Mouse (Mus musculus) neural tube, embryonic 13.5 days (tissue): ENCODE data around the gene Rab3ip. TPM values are rescaled to one million over a fixed set of nuclear protein-coding genes. Genes with fewer than 3 reads are reported as not detected.

ENCODE experiments used
- ATAC-seq: fragments of 200-750 bp; cut with Nextera tagmentation; 2 replicates; pipeline ENCODE4 v1.8.0; 2017; ENCODE audit warnings: low read depth, mild to moderate bottlenecking, moderate TSS enrichment, moderate library complexity
- H3K27ac ChIP-seq: fragments of 300-500 bp; sonication (generic); replicated peaks from 2 replicates; pipeline ENCODE4 v1.5.1; 2015; ENCODE audit warnings: moderate library complexity, mild to moderate bottlenecking, inconsistent platforms
- H3K27me3 ChIP-seq: fragments of 300-500 bp; sonication (generic); 2 replicates; pipeline ENCODE4 v1.6.1; 2015; ENCODE audit warnings: mild to moderate bottlenecking, inconsistent platforms
- H3K36me3 ChIP-seq: fragments of 300-500 bp; sonication (generic); 2 replicates; pipeline ENCODE4 v1.6.1; 2015; ENCODE audit warnings: mild to moderate bottlenecking, inconsistent platforms
- H3K4me1 ChIP-seq: fragments of 300-500 bp; sonication (generic); replicated peaks from 2 replicates; pipeline ENCODE4 v1.6.1; 2015; ENCODE audit warnings: inconsistent platforms
- H3K4me2 ChIP-seq: fragments of 300-500 bp; sonication (generic); 2 replicates; pipeline ENCODE4 v1.6.1; 2015; ENCODE audit warnings: inconsistent platforms, mild to moderate bottlenecking, moderate library complexity
- H3K4me3 ChIP-seq: fragments of 300-500 bp; sonication (generic); 2 replicates; pipeline ENCODE4 v1.5.1; 2015; ENCODE audit warnings: mild to moderate bottlenecking, inconsistent platforms
- H3K9ac ChIP-seq: fragments of 300-500 bp; sonication (generic); 2 replicates; pipeline ENCODE4 v1.6.1; 2015; ENCODE audit warnings: moderate library complexity, mild to moderate bottlenecking, inconsistent platforms
- H3K9me3 ChIP-seq: fragments of 300-500 bp; sonication (generic); 2 replicates; pipeline ENCODE4 v1.6.1; 2016; ENCODE audit warnings: inconsistent platforms
- WGBS: fragments of 180-500 bp; shearing (Covaris S2); methylation state at CpG from one replicate; pipeline ENCODE4 v1.1.7; 2015; 5-methylcytosine and 5-hydroxymethylcytosine counted together
- polyA plus RNA-seq: library from polyadenylated mRNA; unstranded; fragments of >200 nt; fragmentation: Nextera tagmentation; extraction: Ambion mirVana; gene quantifications from 2 replicates; pipeline ENCODE4 v1.2.1, GENCODE M21; 2015

Gene Rab3ip
- 50.7 and 50.8 TPM in 2 replicates for polyA plus RNA-seq

DNA sequence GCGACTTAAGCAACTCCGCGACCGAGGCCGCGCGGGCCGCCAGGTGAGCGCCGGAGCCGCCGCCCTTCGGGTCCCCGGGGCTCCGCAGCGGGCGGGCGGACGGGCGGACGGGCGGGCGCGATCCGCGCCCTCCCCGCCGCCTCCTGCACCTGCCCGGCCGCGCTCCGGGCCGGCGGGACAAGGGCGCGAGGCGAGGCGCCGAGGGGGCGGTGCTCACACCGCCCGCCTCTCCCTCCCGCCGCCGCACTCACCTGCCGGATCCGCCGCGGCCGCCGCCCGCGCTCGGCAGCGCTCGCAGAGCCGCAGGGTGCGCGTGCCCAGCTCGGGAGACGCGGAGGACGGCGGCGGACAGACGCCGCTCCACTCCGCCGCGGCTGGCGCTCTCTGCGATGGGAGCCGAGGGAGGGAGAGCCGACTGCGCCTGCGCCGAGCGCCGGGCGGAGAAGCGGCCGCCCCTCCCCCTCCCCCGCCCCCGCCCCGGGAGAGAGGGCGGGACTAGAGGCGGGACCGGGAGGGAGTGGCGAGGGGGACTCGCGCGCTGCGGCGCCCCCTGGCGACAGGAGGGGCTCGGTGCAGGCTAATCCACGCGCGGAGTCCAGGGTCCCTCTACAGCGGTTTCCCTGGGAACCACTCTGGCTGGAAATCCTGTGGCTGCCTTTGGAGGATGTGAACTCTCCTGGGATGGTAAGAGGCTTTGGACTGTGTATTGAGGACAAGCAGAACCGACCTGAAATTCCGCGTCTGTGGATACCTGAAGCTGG lies at the start of gene Rab3ip:
TSS of gene Rab3ip (minus strand) at position 761 of the 761 bp plus-strand sequence.
- peak; percentile 94 for ATAC-seq
- H3K4me1 ChIP-seq: peaks cover 38% of the 10 kb centered on the region
- H3K27me3 ChIP-seq: no peaks in the 10 kb centered on the region
- no peaks in the 10 kb centered on the region for H3K36me3 ChIP-seq
- peak within 1 kb of the TSS; percentile 92 for H3K27ac ChIP-seq
- H3K9ac ChIP-seq: peak within 1 kb of the TSS; percentile 87
- H3K4me3 ChIP-seq: peak within 1 kb of the TSS; percentile 88
- H3K4me2 ChIP-seq: peak within 1 kb of the TSS; percentile 71
- no peaks in the 10 kb centered on the region for H3K9me3 ChIP-seq
- WGBS: under 1% methylated on average over 81 of the region's 103 CpGs

DNA sequence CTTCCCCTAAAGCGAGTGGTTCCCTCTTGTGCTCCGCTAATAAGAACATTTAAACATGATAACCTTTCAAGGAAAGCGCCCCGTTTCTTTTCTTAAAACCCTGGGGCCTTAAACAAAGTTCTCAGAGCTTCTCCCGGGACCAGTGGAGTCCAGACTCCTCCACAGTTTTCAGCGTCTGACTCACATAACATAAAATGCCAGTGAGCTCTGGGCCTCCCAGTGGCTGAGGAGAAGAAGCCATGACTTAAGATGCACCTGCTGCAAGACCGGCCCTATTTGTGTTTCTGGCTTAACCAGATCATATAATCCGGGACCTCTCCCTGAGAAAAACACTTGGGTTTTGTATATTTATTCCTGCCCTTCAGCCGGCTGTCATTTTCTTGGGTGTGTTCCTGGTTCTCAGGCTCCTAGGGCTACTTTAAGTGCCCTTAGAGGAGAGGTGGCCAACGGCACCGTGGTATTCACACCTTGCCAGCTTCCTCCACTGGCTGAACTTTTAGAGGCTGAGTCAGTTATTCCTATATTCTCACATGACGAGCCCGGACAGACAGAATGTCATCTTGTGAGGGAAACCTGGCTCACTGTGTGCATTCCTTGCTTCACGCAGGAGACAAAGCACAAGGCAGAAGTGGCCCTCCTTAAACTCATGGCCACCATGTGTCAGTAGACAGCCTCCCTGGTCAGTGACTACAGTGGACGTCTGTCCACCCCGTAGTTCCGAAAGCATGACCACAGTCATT lies 48.3 kb upstream of the Rab3ip start:
- WGBS: 87% methylated on average over 17 of the region's 17 CpGs
- Histone ChIP-seq H3K27me3 (no peaks in the 10 kb centered on the region), H3K9me3 (no peaks in the 10 kb centered on the region), H3K4me1 (no peaks in the 10 kb centered on the region), H3K4me2 (no peak overlapping the region), H3K9ac (no peak overlapping the region), H3K36me3 (no peaks in the 10 kb centered on the region), H3K27ac (no peak overlapping the region), H3K4me3 (no peak overlapping the region)
- no peak for ATAC-seq

DNA sequence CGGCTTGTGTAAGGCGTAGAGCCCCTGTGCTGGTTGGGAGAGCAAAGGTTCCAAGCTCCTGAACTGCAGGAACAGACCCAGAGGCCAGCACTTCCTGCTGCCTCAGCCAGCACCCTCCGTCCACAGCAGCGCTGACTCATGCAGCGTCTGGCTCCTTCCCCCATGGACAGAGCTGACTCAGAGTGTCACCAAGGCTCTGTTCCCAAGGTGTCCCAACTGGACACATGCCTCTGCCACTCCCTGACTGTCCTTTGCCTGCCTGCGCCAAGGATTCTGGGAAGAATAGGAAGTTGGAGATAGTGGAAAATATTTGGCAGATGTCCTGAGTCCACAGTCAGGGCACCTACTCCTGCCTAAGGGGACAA lies 45.6 kb upstream of the Rab3ip start:
- no peaks in the 10 kb centered on the region for H3K9me3 ChIP-seq
- no peak for ATAC-seq
- no peak overlapping the region for H3K4me2 ChIP-seq
- H3K36me3 ChIP-seq: no peaks in the 10 kb centered on the region
- H3K4me1 ChIP-seq: no peaks in the 10 kb centered on the region
- H3K27me3 ChIP-seq: no peaks in the 10 kb centered on the region
- no peak overlapping the region for H3K27ac ChIP-seq
- H3K4me3 ChIP-seq: no peak overlapping the region
- no peak overlapping the region for H3K9ac ChIP-seq
- WGBS: 72% methylated on average over 6 of the region's 6 CpGs

DNA sequence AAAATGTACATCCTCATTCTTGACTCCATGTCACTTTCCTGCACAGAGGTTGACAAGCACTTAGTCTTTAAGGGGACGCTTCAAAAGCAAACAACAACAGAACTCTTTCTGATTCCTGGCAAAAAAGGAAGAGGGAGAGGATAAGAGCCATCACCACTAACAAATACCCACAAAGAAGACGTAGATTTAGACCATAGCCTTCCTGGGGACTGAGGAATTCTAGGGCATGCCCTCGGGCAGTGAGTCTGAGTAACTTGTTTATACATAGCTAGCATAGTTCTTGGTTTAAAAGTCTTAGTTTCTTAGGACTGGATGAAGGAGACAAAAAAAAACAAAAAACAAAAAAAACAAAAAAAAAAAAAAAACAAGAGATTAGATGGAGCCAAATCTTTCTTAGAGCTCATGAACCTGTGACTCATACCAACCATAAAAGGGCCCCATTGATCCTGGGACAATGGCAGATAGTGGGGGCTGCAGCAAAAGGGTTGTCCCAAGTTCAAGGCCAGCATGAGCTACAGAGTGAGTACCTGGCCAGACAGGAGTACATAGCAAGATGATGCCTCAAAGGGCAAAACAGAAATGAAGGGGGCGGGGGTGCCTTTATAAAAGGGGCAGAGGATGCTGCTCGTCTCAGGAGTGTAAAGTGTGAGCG lies 45.1 kb upstream of the Rab3ip start:
- H3K9me3 ChIP-seq: no peaks in the 10 kb centered on the region
- 78% methylated on average over 6 of the region's 6 CpGs for WGBS
- no peak for ATAC-seq

DNA sequence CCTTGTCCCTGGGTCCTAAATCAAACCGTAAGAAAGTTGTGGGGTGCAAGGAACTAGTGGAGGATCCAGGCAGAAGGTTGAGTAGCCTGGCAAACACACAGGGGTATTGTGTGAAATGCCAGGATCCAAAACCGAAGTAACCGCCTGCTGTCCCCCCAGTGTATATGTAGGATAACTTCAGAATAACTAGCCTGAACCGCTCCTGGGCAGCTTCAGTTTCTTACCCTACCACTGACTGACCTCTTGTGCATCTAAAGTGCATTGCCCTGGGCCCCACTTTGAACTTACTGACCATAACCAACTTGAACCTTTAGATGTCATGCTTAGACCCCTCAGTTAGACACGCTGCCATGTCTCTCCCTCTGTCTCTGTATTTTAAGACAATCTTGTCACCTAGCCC lies 44.6 kb upstream of the Rab3ip start:
- Histone ChIP-seq H3K4me2 (no peak overlapping the region), H3K27ac (no peak overlapping the region), H3K4me1 (no peaks in the 10 kb centered on the region), H3K9ac (no peak overlapping the region), H3K4me3 (no peak overlapping the region), H3K9me3 (no peaks in the 10 kb centered on the region), H3K36me3 (no peaks in the 10 kb centered on the region), H3K27me3 (no peaks in the 10 kb centered on the region)
- WGBS: 92% methylated on average over 5 of the region's 5 CpGs
- no peak for ATAC-seq

More for the DNA sequence above, 45.1 kb upstream of the Rab3ip start:
- Histone ChIP-seq H3K4me1 (no peaks in the 10 kb centered on the region), H3K4me2 (no peak overlapping the region), H3K4me3 (no peak overlapping the region), H3K27me3 (no peaks in the 10 kb centered on the region), H3K27ac (no peak overlapping the region), H3K36me3 (no peaks in the 10 kb centered on the region), H3K9ac (no peak overlapping the region)

DNA sequence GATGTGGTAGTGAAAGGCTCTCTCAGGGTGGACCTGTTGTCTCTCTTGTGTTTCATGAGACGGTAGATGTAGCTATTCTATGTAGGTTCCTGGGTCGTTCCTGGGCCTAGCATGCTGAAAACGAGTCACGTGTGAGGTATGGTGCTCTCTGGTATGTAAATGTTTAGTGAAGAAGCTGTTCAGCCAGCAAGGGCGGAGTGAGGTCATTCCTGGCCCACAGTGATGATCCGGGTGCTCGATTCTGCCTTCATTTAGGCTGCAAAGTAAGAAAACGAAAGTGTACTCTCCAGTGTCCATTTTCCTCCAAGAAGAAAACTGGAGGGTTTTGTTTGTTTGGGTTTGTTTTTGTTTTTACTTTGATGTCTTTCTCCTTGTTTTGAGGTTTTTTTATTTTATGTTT lies 43.4 kb upstream of the Rab3ip start:
- Histone ChIP-seq H3K36me3 (no peaks in the 10 kb centered on the region), H3K9ac (no peak overlapping the region), H3K4me3 (no peak overlapping the region), H3K27ac (no peak overlapping the region), H3K27me3 (no peaks in the 10 kb centered on the region), H3K4me1 (no peaks in the 10 kb centered on the region), H3K4me2 (no peak overlapping the region), H3K9me3 (no peaks in the 10 kb centered on the region)
- WGBS: 90% methylated on average over 8 of the region's 8 CpGs
- ATAC-seq: no peak

DNA sequence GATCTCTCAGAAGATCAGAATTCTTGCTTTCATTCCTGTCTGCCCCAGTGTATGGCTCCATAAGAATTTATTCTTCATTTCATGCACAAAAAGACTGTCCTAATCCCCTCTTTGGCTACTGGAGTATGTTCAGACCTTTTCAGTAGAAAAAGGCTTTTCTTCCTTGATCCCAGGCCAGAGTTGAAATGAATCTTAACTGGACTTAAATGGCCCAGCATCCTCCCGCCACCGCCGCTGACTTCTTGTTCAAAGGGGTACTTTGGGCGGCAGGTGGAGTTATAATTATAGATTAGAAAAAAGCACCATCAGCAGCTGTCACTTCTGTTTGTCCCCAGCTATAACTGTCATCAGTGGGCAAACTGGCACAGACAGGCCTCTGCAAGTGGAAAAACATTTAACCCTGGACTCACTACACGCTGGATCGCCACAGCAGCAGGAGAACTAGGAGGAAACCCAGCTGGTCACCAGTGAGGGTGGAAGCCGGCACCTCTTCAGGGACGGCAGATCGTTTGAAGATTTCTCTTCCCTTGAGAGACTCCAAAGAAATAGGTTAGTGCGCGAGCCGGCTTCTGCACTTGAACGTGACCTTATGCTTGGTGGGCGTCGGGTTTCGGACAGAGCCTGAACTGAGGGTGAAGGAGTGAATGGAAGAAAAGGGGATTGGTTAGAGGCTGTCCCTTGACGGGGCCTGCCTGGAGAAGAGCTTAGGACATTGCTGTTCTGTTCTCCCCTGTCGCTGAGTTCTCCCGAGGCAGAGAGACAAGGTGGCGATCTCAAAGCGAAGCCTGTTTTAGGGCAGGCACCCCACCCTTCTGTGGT lies 35.9 kb upstream of the Rab3ip start, which contains the start of gene Best3:
TSS of gene Best3 (plus strand) at position 51 of the 819 bp plus-strand sequence.
- Histone ChIP-seq H3K27ac (0 out of 2 replicates have a peak within 1 kb of the TSS, but pooled peaks have one; percentile 20), H3K27me3 (no peaks in the 10 kb centered on the region), H3K9me3 (no peaks in the 10 kb centered on the region), H3K9ac (0 out of 2 replicates have a peak within 1 kb of the TSS, but pooled peaks have one; percentile 8), H3K4me2 (peak within 1 kb of the TSS; percentile 16; the same call in 1 of the 2 replicates), H3K4me3 (no peak within 1 kb of the TSS), H3K36me3 (no peaks in the 10 kb centered on the region), H3K4me1 (peaks cover 25% of the 10 kb centered on the region)
- WGBS: 44% methylated on average over 21 of the region's 21 CpGs
- no peak for ATAC-seq

DNA sequence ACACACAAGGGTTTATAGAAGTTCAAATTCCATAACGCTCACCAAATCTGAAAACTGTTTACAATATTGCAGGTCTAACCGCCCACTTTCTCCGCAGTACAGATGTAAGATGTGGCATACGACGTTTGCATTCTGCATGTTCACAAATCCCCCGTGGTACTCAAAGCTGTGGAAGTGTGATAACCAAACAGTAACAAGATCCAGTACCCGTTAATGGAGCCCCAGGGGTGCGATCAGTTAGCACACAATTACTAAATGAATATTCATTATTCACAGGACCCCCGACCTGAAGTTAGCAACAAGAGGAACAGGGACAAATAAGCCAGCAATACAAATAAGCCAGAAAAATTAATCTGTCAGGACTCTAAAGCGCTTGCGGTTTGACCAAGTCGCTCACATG lies 34.3 kb upstream of the Rab3ip start:
- H3K36me3 ChIP-seq: no peaks in the 10 kb centered on the region
- H3K9ac ChIP-seq: no peak overlapping the region
- H3K27ac ChIP-seq: no peak overlapping the region
- WGBS: 47% methylated on average over 12 of the region's 12 CpGs
- no peak overlapping the region for H3K4me2 ChIP-seq
- H3K4me3 ChIP-seq: no peak overlapping the region
- no peak for ATAC-seq
- no peaks in the 10 kb centered on the region for H3K9me3 ChIP-seq
- H3K4me1 ChIP-seq: peaks cover 25% of the 10 kb centered on the region
- no peaks in the 10 kb centered on the region for H3K27me3 ChIP-seq

DNA sequence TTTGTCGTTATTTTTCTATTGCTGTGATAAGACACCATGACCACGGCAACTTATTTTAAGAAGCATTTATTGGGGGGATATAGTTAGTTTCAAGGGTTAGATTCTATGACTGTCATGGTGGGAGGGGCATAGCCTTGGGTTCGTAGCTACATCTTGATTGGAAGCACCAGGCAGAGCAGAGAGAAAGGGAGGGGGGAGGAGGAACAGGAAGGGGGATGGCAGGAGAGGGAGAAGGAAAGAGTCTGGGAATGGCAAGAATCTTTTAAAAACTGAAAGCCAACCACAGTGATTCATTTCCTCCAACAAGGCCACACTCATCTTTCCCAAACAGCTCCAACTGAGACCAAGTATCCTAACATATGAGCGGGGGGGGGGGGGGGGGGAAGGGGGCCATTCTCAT lies 32.0 kb upstream of the Rab3ip start:
- no peaks in the 10 kb centered on the region for H3K36me3 ChIP-seq
- no peak overlapping the region for H3K9ac ChIP-seq
- H3K4me2 ChIP-seq: no peak overlapping the region
- H3K27ac ChIP-seq: no peak overlapping the region
- no peak for ATAC-seq
- 76% methylated on average over 3 of the region's 4 CpGs for WGBS
- no peaks in the 10 kb centered on the region for H3K9me3 ChIP-seq
- peaks cover 23% of the 10 kb centered on the region for H3K4me1 ChIP-seq
- H3K4me3 ChIP-seq: no peak overlapping the region
- no peaks in the 10 kb centered on the region for H3K27me3 ChIP-seq

DNA sequence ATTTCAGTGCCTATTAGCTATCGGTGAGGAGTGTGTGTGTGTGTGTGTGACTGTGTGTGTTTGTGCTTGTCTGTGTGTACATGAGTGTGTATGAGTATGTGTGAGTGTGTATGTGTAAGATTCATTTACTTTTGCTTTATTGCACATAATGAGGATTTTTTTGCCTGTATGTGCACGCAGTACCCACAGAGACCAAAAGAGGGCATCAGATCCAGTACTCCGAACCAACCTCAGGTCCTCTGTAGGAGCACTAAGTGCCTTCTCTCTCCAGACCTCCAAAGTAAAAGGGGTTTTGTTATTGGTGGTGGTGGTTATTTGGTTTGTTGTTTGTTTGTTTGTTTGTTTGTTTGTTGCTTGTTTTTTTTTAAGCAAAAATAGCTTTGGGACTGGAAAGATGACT lies 30.3 kb upstream of the Rab3ip start:
- Histone ChIP-seq H3K36me3 (no peaks in the 10 kb centered on the region), H3K9me3 (no peaks in the 10 kb centered on the region), H3K9ac (no peak overlapping the region), H3K27me3 (no peaks in the 10 kb centered on the region), H3K27ac (no peak overlapping the region), H3K4me3 (no peak overlapping the region), H3K4me1 (peaks cover 8% of the 10 kb centered on the region), H3K4me2 (no peak overlapping the region)
- ATAC-seq: no peak
- WGBS: 70% methylated on average over 3 of the region's 3 CpGs

DNA sequence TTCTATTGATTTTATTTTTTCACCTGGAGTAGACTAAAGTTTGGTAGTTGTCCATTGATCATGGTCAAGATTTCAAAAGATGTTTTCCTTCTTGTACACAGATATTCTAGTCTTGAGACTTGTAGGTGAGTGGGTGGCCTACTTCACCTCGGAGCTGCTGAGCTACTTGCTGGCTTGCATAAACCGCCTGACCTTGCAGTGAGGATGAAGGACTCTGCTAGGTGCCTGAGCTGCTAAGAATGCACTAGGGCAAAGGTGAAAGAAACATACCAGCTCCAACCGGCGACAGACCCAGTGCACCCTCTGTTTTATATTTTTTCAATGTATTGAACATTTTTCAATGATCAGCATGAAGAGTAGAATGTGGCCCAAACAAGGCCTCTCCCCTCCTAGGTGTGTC lies 29.7 kb upstream of the Rab3ip start:
- Histone ChIP-seq H3K27me3 (no peaks in the 10 kb centered on the region), H3K9ac (no peak overlapping the region), H3K36me3 (no peaks in the 10 kb centered on the region), H3K27ac (no peak overlapping the region), H3K4me1 (peaks cover 8% of the 10 kb centered on the region), H3K9me3 (no peaks in the 10 kb centered on the region), H3K4me3 (no peak overlapping the region), H3K4me2 (no peak overlapping the region)
- WGBS: 89% methylated on average over 4 of the region's 4 CpGs
- no peak for ATAC-seq
